Mouse (Mus musculus): ENCODE measurements around the gene Jmjd1c. TPM values are rescaled to one million over a fixed set of nuclear protein-coding genes. Genes with fewer than 3 reads are reported as not detected.

Gene Jmjd1c
- polyA plus RNA-seq, 1 experiment from 2014 or later: 43.0 TPM

GRCm38 (mm10) chr10:67079030-67079429 lies 16.9 kb upstream of the Jmjd1c start:
- peaks cover 12% of the 10 kb centered on the region; the same call in 1 of the 2 replicates for H3K4me1 ChIP-seq (ENCODE audit: control insufficient read depth, insufficient read depth, low read length)
- H3K4me3 ChIP-seq (ENCODE audit: low read depth, low read length): no peak overlapping the region
- H3K27me3 ChIP-seq (ENCODE audit: control insufficient read depth, insufficient read depth, low read length): no peaks in the 10 kb centered on the region
- no peak overlapping the region for H3K4me2 ChIP-seq (ENCODE audit: low read depth, severe bottlenecking)
- no peak for DNase-seq (ENCODE audit: low spot score)
- no peak overlapping the region for H3K27ac ChIP-seq (replicated peaks; ENCODE audit: low read depth, low read length)
- H3K36me3 ChIP-seq (ENCODE audit: control insufficient read depth, insufficient read depth, low read length): no peaks in the 10 kb centered on the region
- no peaks in the 10 kb centered on the region for H3K9me3 ChIP-seq (ENCODE audit: control insufficient read depth, low read length)
- no peak overlapping the region for H3K9ac ChIP-seq (ENCODE audit: low read length)
- 75% methylated on average over 4 of the region's 4 CpGs for WGBS
- ATAC-seq (ENCODE audit: insufficient number of reproducible peaks, low FRiP score, low TSS enrichment, low read depth): no peak

- ATAC-seq (ENCODE audit: insufficient number of reproducible peaks, low FRiP score, low TSS enrichment, low read depth) (no peak), DNase-seq (ENCODE audit: low spot score) (no peak)
- H3K36me3 ChIP-seq (ENCODE audit: control insufficient read depth, insufficient read depth, low read length): no peaks in the 10 kb centered on the region
- H3K4me3 ChIP-seq (ENCODE audit: low read depth, low read length): no peak overlapping the region
- peaks cover 18% of the 10 kb centered on the region for H3K4me1 ChIP-seq (ENCODE audit: control insufficient read depth, insufficient read depth, low read length)
- no peaks in the 10 kb centered on the region for H3K27me3 ChIP-seq (ENCODE audit: control insufficient read depth, insufficient read depth, low read length)
- 85% methylated on average over 18 of the region's 18 CpGs for WGBS
- no peak overlapping the region for H3K9ac ChIP-seq (ENCODE audit: low read length)
- H3K4me2 ChIP-seq (ENCODE audit: low read depth, severe bottlenecking): no peak overlapping the region
- H3K27ac ChIP-seq (replicated peaks; ENCODE audit: low read depth, low read length): no peak overlapping the region
- H3K9me3 ChIP-seq (ENCODE audit: control insufficient read depth, low read length): no peaks in the 10 kb centered on the region
Observed at GRCm38 (mm10) chr10:67081206-67082007, 14.5 kb upstream of the Jmjd1c start.

GRCm38 (mm10) chr10:67082531-67082930 lies 13.4 kb upstream of the Jmjd1c start:
- WGBS: 82% methylated on average over 4 of the region's 4 CpGs
- DNase-seq (ENCODE audit: low spot score) (no peak), ATAC-seq (ENCODE audit: insufficient number of reproducible peaks, low FRiP score, low TSS enrichment, low read depth) (no peak)
- H3K27ac ChIP-seq (replicated peaks; ENCODE audit: low read depth, low read length): no peak overlapping the region
- peaks cover 16% of the 10 kb centered on the region for H3K4me1 ChIP-seq (ENCODE audit: control insufficient read depth, insufficient read depth, low read length)
- no peaks in the 10 kb centered on the region for H3K36me3 ChIP-seq (ENCODE audit: control insufficient read depth, insufficient read depth, low read length)
- no peaks in the 10 kb centered on the region for H3K9me3 ChIP-seq (ENCODE audit: control insufficient read depth, low read length)
- no peak overlapping the region for H3K4me2 ChIP-seq (ENCODE audit: low read depth, severe bottlenecking)
- H3K27me3 ChIP-seq (ENCODE audit: control insufficient read depth, insufficient read depth, low read length): no peaks in the 10 kb centered on the region
- no peak overlapping the region for H3K9ac ChIP-seq (ENCODE audit: low read length)
- H3K4me3 ChIP-seq (ENCODE audit: low read depth, low read length): no peak overlapping the region

GRCm38 (mm10) chr10:67083446-67084166 lies 12.3 kb upstream of the Jmjd1c start:
- no peak overlapping the region for H3K9ac ChIP-seq (ENCODE audit: low read length)
- H3K27me3 ChIP-seq (ENCODE audit: control insufficient read depth, insufficient read depth, low read length): no peaks in the 10 kb centered on the region
- ATAC-seq (ENCODE audit: insufficient number of reproducible peaks, low FRiP score, low TSS enrichment, low read depth) (0 out of 2 replicates have a peak, but pooled peaks have one; percentile 36), DNase-seq (ENCODE audit: low spot score) (peak; percentile 42)
- peaks cover 16% of the 10 kb centered on the region for H3K4me1 ChIP-seq (ENCODE audit: control insufficient read depth, insufficient read depth, low read length)
- no peak overlapping the region; the same call in 1 of the 2 replicates for H3K27ac ChIP-seq (replicated peaks; ENCODE audit: low read depth, low read length)
- no peaks in the 10 kb centered on the region for H3K36me3 ChIP-seq (ENCODE audit: control insufficient read depth, insufficient read depth, low read length)
- no peak overlapping the region for H3K4me2 ChIP-seq (ENCODE audit: low read depth, severe bottlenecking)
- no peaks in the 10 kb centered on the region for H3K9me3 ChIP-seq (ENCODE audit: control insufficient read depth, low read length)
- no peak overlapping the region for H3K4me3 ChIP-seq (ENCODE audit: low read depth, low read length)
- 42% methylated on average over 10 of the region's 10 CpGs for WGBS

- Histone ChIP-seq H3K27ac (replicated peaks; ENCODE audit: low read depth, low read length) (no peak overlapping the region), H3K4me2 (ENCODE audit: low read depth, severe bottlenecking) (no peak overlapping the region), H3K4me3 (ENCODE audit: low read depth, low read length) (no peak overlapping the region), H3K27me3 (ENCODE audit: control insufficient read depth, insufficient read depth, low read length) (no peaks in the 10 kb centered on the region), H3K4me1 (ENCODE audit: control insufficient read depth, insufficient read depth, low read length) (peaks cover 13% of the 10 kb centered on the region), H3K36me3 (ENCODE audit: control insufficient read depth, insufficient read depth, low read length) (no peaks in the 10 kb centered on the region), H3K9me3 (ENCODE audit: control insufficient read depth, low read length) (no peaks in the 10 kb centered on the region), H3K9ac (ENCODE audit: low read length) (no peak overlapping the region)
- DNase-seq (ENCODE audit: low spot score) (no peak), ATAC-seq (ENCODE audit: insufficient number of reproducible peaks, low FRiP score, low TSS enrichment, low read depth) (no peak)
- 76% methylated on average over 10 of the region's 10 CpGs for WGBS
Observed at GRCm38 (mm10) chr10:67085124-67085523, 10.8 kb upstream of the Jmjd1c start.

GRCm38 (mm10) chr10:67085916-67086315 lies 10.0 kb upstream of the Jmjd1c start:
- Histone ChIP-seq H3K36me3 (ENCODE audit: control insufficient read depth, insufficient read depth, low read length) (no peaks in the 10 kb centered on the region), H3K9me3 (ENCODE audit: control insufficient read depth, low read length) (no peaks in the 10 kb centered on the region), H3K27me3 (ENCODE audit: control insufficient read depth, insufficient read depth, low read length) (no peaks in the 10 kb centered on the region), H3K4me2 (ENCODE audit: low read depth, severe bottlenecking) (no peak overlapping the region), H3K4me3 (ENCODE audit: low read depth, low read length) (no peak overlapping the region), H3K27ac (replicated peaks; ENCODE audit: low read depth, low read length) (no peak overlapping the region), H3K4me1 (ENCODE audit: control insufficient read depth, insufficient read depth, low read length) (peaks cover 13% of the 10 kb centered on the region), H3K9ac (ENCODE audit: low read length) (no peak overlapping the region)
- no peak for DNase-seq (ENCODE audit: low spot score)
- no peak for ATAC-seq (ENCODE audit: insufficient number of reproducible peaks, low FRiP score, low TSS enrichment, low read depth)
- WGBS: 47% methylated on average over 7 of the region's 7 CpGs

GRCm38 (mm10) chr10:67087447-67088226 lies 8.3 kb upstream of the Jmjd1c start:
- Histone ChIP-seq H3K4me1 (ENCODE audit: control insufficient read depth, insufficient read depth, low read length) (peaks cover 13% of the 10 kb centered on the region), H3K9me3 (ENCODE audit: control insufficient read depth, low read length) (no peaks in the 10 kb centered on the region), H3K27me3 (ENCODE audit: control insufficient read depth, insufficient read depth, low read length) (no peaks in the 10 kb centered on the region), H3K4me3 (ENCODE audit: low read depth, low read length) (no peak overlapping the region), H3K27ac (replicated peaks; ENCODE audit: low read depth, low read length) (no peak overlapping the region), H3K36me3 (ENCODE audit: control insufficient read depth, insufficient read depth, low read length) (no peaks in the 10 kb centered on the region), H3K9ac (ENCODE audit: low read length) (no peak overlapping the region), H3K4me2 (ENCODE audit: low read depth, severe bottlenecking) (no peak overlapping the region)
- no peak for DNase-seq (ENCODE audit: low spot score)
- no peak for ATAC-seq (ENCODE audit: insufficient number of reproducible peaks, low FRiP score, low TSS enrichment, low read depth)
- 82% methylated on average over 5 of the region's 5 CpGs for WGBS

GRCm38 (mm10) chr10:67090611-67091010 lies 5.3 kb upstream of the Jmjd1c start:
- DNase-seq (ENCODE audit: low spot score): no peak
- Histone ChIP-seq H3K4me1 (ENCODE audit: control insufficient read depth, insufficient read depth, low read length) (peaks cover 9% of the 10 kb centered on the region), H3K27me3 (ENCODE audit: control insufficient read depth, insufficient read depth, low read length) (no peaks in the 10 kb centered on the region), H3K9ac (ENCODE audit: low read length) (no peak overlapping the region), H3K4me2 (ENCODE audit: low read depth, severe bottlenecking) (no peak overlapping the region), H3K27ac (replicated peaks; ENCODE audit: low read depth, low read length) (no peak overlapping the region), H3K4me3 (ENCODE audit: low read depth, low read length) (no peak overlapping the region), H3K9me3 (ENCODE audit: control insufficient read depth, low read length) (no peaks in the 10 kb centered on the region), H3K36me3 (ENCODE audit: control insufficient read depth, insufficient read depth, low read length) (no peaks in the 10 kb centered on the region)
- ATAC-seq (ENCODE audit: insufficient number of reproducible peaks, low FRiP score, low TSS enrichment, low read depth): no peak
- 95% methylated on average over 4 of the region's 4 CpGs for WGBS

Data from limb, embryonic 11.5 days (tissue).